Mouse (Mus musculus) cerebellum, postnatal 10 days (tissue): ENCODE data around the gene Pitpnb.

Experiments used
- DNase-seq, 2 experiments: peaks; one replicate each; pipeline ENCODE4 v3.0.0; 2021; ENCODE audit warnings: mixed read lengths in 2 of 2

The Pitpnb gene

DNA sequence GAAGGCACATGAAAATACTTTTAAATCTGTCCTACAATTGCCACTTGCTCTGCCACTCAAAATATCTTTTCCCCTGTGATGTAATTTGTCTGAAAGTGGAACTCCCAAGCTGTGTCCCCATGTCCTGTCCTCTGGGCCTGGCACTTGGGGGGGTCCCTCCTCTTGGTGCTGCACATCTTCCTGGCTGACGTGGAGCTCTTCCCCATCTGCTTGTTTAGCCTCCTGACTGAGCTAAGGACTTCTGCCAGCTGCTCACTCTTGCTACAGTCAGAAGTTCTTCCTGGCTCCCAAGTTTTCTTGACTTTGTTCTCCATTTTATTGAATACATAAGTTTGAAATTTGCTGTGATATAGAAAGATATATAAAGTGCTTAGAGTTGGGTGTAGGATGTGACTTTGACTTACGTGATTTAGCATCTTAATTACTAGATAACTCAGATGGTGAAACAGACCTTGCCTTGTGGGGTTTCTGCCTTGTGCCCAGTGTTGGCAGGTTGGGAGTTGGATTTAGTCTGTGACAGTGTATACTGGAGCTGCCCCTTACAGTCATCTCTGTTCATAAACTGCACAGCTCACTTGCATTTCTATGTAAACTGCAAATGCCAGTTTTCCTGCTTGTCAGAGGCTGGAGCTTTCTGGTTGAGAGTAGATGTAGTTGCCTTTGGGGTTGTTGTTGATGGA, 14.3 kb downstream of the Pitpnb start:
- peak; percentile 75 to 78 for DNase-seq

- DNase-seq: no peak
Measured at GRCm38 (mm10) chr5:111356811-111357617, 26.5 kb downstream of the Pitpnb start.

GRCm38 (mm10) chr5:111360546-111360945, 30.0 kb downstream of the Pitpnb start:
- peak; percentile 25 to 40 for DNase-seq

DNA sequence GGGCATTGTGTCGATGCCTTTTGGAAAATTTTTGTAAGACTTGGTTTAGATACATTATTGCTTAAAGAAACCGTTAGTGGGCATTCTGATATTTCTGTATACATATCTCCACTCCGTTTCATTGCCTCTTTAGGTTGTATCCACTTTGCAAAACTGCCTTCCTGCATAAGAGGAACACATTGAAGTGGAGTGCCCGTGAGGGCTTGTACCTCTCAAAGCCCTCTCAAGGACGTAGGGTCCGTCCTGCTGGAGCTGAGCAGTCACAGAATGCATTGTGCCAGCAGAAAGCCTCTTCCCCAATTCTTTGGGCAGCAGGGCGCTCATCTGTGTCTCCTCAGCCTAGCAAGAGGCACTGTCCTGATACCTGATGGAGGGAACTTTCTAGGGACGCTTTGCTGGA, 30.5 kb downstream of the Pitpnb start:
- DNase-seq: no peak

DNA sequence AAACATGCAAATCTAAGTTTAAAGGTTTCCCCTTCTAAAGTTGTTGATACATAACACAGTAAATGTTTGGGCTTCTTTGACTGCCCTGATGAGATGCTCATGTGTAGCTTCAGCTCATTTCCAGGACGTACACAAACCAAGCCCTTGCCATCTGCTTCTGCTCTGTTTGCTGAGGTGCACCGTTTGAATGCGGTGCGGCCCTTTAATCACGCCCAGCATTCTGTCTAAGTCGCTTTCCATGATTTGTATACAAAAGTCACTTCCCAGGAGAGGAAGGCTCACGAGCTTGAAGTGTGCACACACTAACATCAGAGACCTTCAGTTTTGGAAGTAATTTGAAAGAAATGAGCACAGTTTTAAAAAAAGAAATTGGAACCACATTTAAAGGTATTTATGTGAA, 31.3 kb downstream of the Pitpnb start:
- no peak for DNase-seq

- DNase-seq: no peak
Measured at GRCm38 (mm10) chr5:111363446-111364062, 33.0 kb downstream of the Pitpnb start.

GRCm38 (mm10) chr5:111364533-111364932, 34.0 kb downstream of the Pitpnb start:
- peak; percentile 74 to 84 for DNase-seq

DNA sequence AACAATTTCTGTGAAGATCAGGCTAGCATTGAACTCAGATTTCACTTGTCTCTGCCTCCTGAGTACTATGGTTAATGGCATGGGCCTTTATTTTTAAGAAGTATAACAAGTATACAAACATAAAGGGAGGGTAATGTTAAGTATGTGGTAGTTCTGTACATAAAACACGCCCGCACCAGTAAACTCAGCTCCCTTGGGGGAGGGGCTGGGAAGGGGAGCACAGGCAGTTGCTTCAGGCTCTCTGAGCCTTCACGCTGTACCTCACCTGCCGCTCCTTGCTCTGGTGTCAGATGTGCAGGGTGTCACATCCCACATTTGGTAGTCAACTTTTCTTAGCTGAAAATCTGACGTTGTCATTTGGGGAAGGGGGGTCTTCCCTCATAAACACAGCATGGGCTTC, 35.6 kb downstream of the Pitpnb start:
- DNase-seq: no peak

- no peak for DNase-seq
Measured at GRCm38 (mm10) chr5:111367937-111368517, 37.5 kb downstream of the Pitpnb start.

DNA sequence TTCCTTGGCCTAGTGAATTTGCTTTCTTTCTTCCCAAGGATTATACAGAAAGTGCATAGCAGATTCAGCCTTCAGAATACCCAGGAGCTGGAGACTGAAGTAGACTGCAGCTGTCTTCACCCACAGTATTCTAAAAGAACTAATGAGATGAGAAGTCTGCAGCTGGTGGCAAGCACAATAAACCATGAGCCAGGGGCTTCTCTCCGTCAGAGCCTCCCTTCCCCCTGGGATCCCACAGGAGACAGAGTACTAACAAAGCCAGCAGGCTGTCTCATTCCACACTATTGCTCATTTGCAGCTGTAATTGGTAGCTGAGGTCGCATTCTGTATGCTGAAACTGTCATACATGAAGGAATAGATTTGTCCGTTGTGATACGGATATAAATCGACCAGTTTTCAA, 38.0 kb downstream of the Pitpnb start:
- DNase-seq: no peak

- no peak for DNase-seq
Measured at GRCm38 (mm10) chr5:111375616-111376015, 45.1 kb downstream of the Pitpnb start.

GRCm38 (mm10) chr5:111376276-111377020, 45.9 kb downstream of the Pitpnb start:
- DNase-seq: no peak

DNA sequence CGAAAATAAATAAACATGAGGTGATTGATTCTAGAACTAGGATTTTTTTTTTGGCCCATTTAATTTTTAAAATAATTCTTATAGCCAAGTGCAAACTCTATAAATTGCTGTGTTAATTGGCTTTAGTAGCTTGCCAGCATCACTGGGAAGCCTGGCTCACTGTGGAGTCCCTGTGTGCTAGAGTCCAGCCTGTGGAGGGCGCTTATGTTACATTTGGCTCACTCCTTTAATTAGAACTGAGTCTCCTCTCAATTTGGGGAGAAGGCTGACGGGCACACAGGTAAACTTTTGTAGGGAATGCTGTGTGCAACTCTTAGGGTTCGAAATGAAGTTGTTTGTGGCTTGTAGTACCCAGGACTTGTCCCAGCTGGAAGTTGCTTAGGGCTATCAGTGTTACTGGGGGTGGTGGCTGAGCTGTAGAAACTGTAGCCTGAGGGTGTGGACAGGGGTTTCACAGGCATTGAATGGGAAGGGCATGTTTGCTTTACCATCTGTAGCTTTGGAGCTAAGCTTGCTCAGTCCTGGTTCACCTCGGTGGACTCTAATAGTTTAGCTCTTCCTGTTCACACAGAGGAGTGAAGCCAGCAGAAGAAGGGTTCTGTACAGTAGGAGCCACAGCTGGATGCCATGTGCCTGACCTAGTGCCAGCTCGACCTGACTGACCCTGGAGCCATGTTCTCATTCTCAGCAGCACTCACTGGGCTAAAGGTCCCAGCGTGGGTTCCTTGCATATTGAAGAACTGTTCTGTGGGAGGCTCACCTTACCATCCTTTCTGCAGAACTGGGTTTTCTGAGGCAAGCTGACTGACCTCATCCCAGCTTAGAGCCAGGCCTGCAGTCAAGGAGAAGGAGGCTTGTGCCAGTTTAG, 47.8 kb downstream of the Pitpnb start:
- peak; percentile 39 to 43 for DNase-seq

- DNase-seq: no peak
Measured at GRCm38 (mm10) chr5:111383335-111383734, 52.8 kb downstream of the Pitpnb start.

DNA sequence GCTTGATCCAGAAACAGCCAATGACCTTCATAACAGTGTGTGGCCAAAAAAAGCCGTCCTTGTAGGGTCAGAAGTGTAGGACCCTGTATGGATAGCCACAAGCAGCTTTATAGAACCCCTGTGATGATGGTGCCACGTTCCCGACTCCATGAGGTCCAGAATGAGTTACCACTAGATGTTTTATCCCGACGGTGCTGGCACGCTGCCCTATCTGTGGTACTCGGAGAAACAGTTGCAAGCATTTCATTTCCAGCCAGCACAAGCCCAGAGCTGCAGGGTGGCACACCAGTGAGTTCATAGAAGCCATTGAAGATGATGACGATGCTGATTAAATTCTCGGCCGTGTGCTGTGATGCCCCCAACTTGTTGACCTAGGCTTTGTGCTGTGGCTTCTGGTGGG, 60.3 kb downstream of the Pitpnb start:
- DNase-seq: peak in 1 of 2 experiments; percentile 34

DNA sequence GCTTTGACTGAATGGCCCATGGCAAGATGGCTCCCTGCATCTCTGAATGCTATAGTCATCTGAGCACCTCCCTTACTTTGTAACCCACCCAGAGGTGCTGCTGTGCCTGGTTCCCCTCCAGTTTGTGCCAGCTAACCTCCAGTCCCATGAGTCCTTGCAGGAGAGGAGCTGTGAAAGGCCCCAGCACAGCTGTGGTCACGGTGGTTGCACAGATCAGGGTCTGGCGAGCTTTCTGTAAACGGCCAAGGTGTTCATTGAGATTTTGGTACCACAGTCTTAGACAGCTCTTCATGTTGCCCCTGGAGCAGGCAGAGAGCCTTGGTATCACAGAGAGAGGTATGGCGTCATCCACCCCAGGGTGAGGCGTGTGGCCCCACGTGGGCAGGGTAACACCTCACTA, 60.9 kb downstream of the Pitpnb start:
- no peak for DNase-seq

DNA sequence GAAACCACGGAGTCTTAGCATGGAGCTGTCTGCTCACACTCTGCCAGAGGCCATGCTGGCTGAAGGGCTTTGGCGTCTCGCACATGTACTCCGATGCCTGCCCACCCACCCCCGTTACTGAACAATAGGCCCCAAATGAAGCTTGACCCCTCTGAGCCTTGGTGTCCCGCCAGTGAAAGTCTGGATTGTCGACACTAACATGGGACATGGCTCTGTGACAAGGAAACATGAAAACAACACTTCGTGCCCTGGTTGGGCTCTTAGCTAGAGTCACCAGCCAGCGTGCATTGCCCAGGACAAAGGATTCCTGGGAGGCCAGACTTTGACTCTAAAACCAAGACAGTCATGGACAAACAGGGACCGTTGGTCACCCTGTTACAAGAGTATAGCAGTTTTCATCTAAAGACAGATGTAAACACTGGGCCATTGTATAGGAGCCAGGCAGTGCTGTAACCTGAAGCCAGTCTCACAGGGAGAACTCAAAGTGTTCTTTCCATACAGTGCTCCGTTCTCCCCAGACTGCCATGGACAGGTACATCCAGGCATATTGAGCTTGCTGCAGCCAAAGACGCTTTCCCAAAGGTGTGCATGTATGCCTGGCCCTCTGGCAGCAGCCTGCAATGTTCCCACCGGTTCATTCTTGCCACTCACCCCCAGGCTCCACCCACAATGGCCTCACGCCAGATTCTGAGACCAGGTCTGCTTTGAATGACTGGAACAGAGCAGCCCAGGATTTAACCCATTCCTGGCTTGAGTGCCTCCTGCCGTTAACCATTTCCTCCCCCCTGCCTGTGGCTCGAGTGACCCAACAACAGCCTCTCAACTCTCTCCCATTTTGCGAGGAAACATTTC, 63.0 kb downstream of the Pitpnb start:
- peak; percentile 97 for DNase-seq

GRCm38 (mm10) chr5:111394198-111395053, 63.9 kb downstream of the Pitpnb start:
- DNase-seq: no peak

DNA sequence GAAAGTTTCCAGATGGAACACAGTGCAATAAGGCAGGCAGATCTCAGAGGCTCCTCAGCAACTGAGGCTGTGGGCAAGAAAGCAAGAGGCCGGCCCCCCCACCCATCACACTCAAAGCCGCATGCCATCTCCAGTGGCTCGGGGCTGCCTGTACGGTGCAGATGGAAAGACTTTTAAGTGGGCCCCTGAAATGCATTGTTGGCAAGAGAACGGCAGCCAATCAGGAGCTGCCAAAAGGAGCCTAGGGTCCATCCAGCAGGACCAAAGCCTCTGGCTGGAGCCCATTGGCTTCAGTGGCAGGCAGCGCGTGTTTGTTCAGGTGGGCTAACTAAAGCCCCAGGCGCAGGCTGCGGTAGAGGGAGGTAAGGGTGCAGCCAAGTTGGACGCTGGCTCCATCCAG, 65.2 kb downstream of the Pitpnb start:
- DNase-seq: peak in 1 of 2 experiments; percentile 46

- DNase-seq: peak in 1 of 2 experiments; percentile 34
Measured at GRCm38 (mm10) chr5:111396199-111396598, 65.6 kb downstream of the Pitpnb start.
